Mouse (Mus musculus): ENCODE measurements around the gene Zbtb9. TPM values are rescaled to one million over a fixed set of nuclear protein-coding genes. Genes with fewer than 3 reads are reported as not detected.

Gene Zbtb9
- total and polyA plus RNA-seq, 2 experiments from 2014 or later: 4.0 to 5.4 TPM

GRCm38 (mm10) chr17:26995006-26995405 is 22.0 kb downstream of the Zbtb9 start:
- Histone ChIP-seq H3K4me3 (ENCODE audit: low read depth, low read length) (no peak overlapping the region), H3K9me3 (replicated peaks; ENCODE audit: control insufficient read depth, low read length) (no peaks in the 10 kb centered on the region), H3K27ac (ENCODE audit: low read depth) (peak overlapping the region; percentile 78), H3K36me3 (replicated peaks; ENCODE audit: control insufficient read depth, insufficient read depth, low read length) (no peaks in the 10 kb centered on the region), H3K4me1 (ENCODE audit: control insufficient read depth, insufficient read depth) (peaks cover 17% of the 10 kb centered on the region), H3K27me3 (ENCODE audit: control insufficient read depth, insufficient read depth, low read length) (no peaks in the 10 kb centered on the region), H3K4me2 (ENCODE audit: low read depth, low read length) (no peak overlapping the region; the same call in 1 of the 2 replicates), H3K9ac (replicated peaks; ENCODE audit: low read depth, low read length) (no peak overlapping the region)
- DNase-seq (ENCODE audit: low spot score) (no peak), ATAC-seq (ENCODE audit: insufficient read depth, low read depth) (0 out of 2 replicates have a peak, but pooled peaks have one; percentile 24)
- no peak for TF ChIP-seq CTCF (IDR thresholded peaks at IDR 0.05; ENCODE audit: low read depth)
- TF ChIP-seq EP300 (IDR thresholded peaks at IDR 0.05; ENCODE audit: low read depth): no peak
- WGBS: 74% methylated on average over 6 of the region's 6 CpGs

DNA sequence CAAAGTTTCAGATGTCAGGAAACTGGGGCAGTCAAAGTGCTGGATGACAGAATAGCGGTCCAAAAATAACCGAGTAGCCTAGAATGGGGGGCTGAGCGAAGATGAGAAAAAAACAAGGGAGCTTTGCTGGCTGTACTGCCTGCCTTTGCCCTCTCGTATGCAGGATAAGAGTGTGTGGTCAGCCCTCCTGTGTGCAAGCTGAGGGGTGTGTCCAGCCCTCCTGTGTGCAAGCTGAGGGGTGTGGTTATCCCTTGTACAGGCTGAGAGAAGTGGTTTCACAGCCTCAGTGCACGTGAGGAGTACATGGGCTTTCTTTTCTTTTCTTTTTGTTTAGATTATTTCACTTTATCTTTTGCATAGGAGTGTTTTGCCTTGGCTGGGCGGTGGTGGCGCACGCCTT is 22.6 kb downstream of the Zbtb9 start:
- DNase-seq (ENCODE audit: low spot score) (peak; percentile 11), ATAC-seq (ENCODE audit: insufficient read depth, low read depth) (peak; percentile 50)
- no peaks in the 10 kb centered on the region for H3K27me3 ChIP-seq (ENCODE audit: control insufficient read depth, insufficient read depth, low read length)
- no peak for TF ChIP-seq CTCF (IDR thresholded peaks at IDR 0.05; ENCODE audit: low read depth)
- no peak for TF ChIP-seq EP300 (IDR thresholded peaks at IDR 0.05; ENCODE audit: low read depth)
- no peak overlapping the region for H3K9ac ChIP-seq (replicated peaks; ENCODE audit: low read depth, low read length)
- 44% methylated on average over 8 of the region's 8 CpGs for WGBS
- H3K4me3 ChIP-seq (ENCODE audit: low read depth, low read length): no peak overlapping the region
- H3K4me2 ChIP-seq (ENCODE audit: low read depth, low read length): peak overlapping the region; percentile 10; the same call in 1 of the 2 replicates
- no peaks in the 10 kb centered on the region for H3K9me3 ChIP-seq (replicated peaks; ENCODE audit: control insufficient read depth, low read length)
- peaks cover 17% of the 10 kb centered on the region for H3K4me1 ChIP-seq (ENCODE audit: control insufficient read depth, insufficient read depth)
- H3K36me3 ChIP-seq (replicated peaks; ENCODE audit: control insufficient read depth, insufficient read depth, low read length): no peaks in the 10 kb centered on the region
- H3K27ac ChIP-seq (ENCODE audit: low read depth): peak overlapping the region; percentile 78; the same call in 1 of the 2 replicates

- TF ChIP-seq EP300 (IDR thresholded peaks at IDR 0.05; ENCODE audit: low read depth): no peak
- TF ChIP-seq CTCF (IDR thresholded peaks at IDR 0.05; ENCODE audit: low read depth): no peak
Observed at GRCm38 (mm10) chr17:26997661-26998060, 24.7 kb downstream of the Zbtb9 start.

DNA sequence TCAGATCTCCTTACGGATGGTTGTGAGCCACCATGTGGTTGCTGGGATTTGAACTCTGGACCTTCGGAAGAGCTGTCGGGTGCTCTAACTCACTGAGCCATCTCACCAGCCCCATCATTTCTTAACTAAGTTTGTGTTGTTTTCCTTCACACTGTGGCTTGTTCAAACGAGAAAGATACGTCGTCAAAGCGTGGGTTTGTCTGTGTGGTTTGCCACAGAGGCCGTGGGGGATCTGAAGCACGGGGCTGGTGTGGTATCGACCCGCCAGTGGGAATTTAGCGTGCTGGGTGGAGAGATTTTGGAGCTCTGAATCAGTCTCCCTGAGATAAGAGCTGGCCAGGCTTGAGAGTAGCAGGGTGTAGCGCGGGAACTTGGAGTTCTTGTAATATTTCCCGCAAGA is 25.3 kb downstream of the Zbtb9 start:
- Histone ChIP-seq H3K36me3 (replicated peaks; ENCODE audit: control insufficient read depth, insufficient read depth, low read length) (no peaks in the 10 kb centered on the region), H3K4me2 (ENCODE audit: low read depth, low read length) (no peak overlapping the region), H3K9me3 (replicated peaks; ENCODE audit: control insufficient read depth, low read length) (no peaks in the 10 kb centered on the region), H3K4me3 (ENCODE audit: low read depth, low read length) (no peak overlapping the region), H3K27ac (ENCODE audit: low read depth) (no peak overlapping the region), H3K4me1 (ENCODE audit: control insufficient read depth, insufficient read depth) (peaks cover 17% of the 10 kb centered on the region), H3K9ac (replicated peaks; ENCODE audit: low read depth, low read length) (no peak overlapping the region), H3K27me3 (ENCODE audit: control insufficient read depth, insufficient read depth, low read length) (no peaks in the 10 kb centered on the region)
- ATAC-seq (ENCODE audit: insufficient read depth, low read depth) (no peak), DNase-seq (ENCODE audit: low spot score) (no peak)
- TF ChIP-seq CTCF (IDR thresholded peaks at IDR 0.05; ENCODE audit: low read depth) (no peak), EP300 (IDR thresholded peaks at IDR 0.05; ENCODE audit: low read depth) (no peak)
- WGBS: 54% methylated on average over 15 of the region's 15 CpGs

More at GRCm38 (mm10) chr17:26997661-26998060, 24.7 kb downstream of the Zbtb9 start:
- H3K27me3 ChIP-seq (ENCODE audit: control insufficient read depth, insufficient read depth, low read length): no peaks in the 10 kb centered on the region
- no peak overlapping the region for H3K9ac ChIP-seq (replicated peaks; ENCODE audit: low read depth, low read length)
- WGBS: 80% methylated on average over 4 of the region's 4 CpGs
- no peak overlapping the region for H3K4me3 ChIP-seq (ENCODE audit: low read depth, low read length)
- H3K4me1 ChIP-seq (ENCODE audit: control insufficient read depth, insufficient read depth): peaks cover 17% of the 10 kb centered on the region
- ATAC-seq (ENCODE audit: insufficient read depth, low read depth): no peak
- no peak overlapping the region for H3K4me2 ChIP-seq (ENCODE audit: low read depth, low read length)
- H3K9me3 ChIP-seq (replicated peaks; ENCODE audit: control insufficient read depth, low read length): no peaks in the 10 kb centered on the region
- no peak overlapping the region for H3K27ac ChIP-seq (ENCODE audit: low read depth)
- no peaks in the 10 kb centered on the region for H3K36me3 ChIP-seq (replicated peaks; ENCODE audit: control insufficient read depth, insufficient read depth, low read length)
- DNase-seq (ENCODE audit: low spot score): no peak

- Histone ChIP-seq H3K27me3 (ENCODE audit: control insufficient read depth, insufficient read depth, low read length) (no peaks in the 10 kb centered on the region), H3K36me3 (replicated peaks; ENCODE audit: control insufficient read depth, insufficient read depth, low read length) (no peaks in the 10 kb centered on the region), H3K9ac (replicated peaks; ENCODE audit: low read depth, low read length) (no peak overlapping the region), H3K4me3 (ENCODE audit: low read depth, low read length) (no peak overlapping the region), H3K4me1 (ENCODE audit: control insufficient read depth, insufficient read depth) (peaks cover 7% of the 10 kb centered on the region), H3K9me3 (replicated peaks; ENCODE audit: control insufficient read depth, low read length) (no peaks in the 10 kb centered on the region), H3K27ac (ENCODE audit: low read depth) (no peak overlapping the region), H3K4me2 (ENCODE audit: low read depth, low read length) (peak overlapping the region; percentile 38)
- DNase-seq (ENCODE audit: low spot score): no peak
- WGBS: 51% methylated on average over 12 of the region's 12 CpGs
- ATAC-seq (ENCODE audit: insufficient read depth, low read depth): no peak
- no peak for TF ChIP-seq EP300 (IDR thresholded peaks at IDR 0.05; ENCODE audit: low read depth)
- TF ChIP-seq CTCF (IDR thresholded peaks at IDR 0.05; ENCODE audit: low read depth): no peak
Observed at GRCm38 (mm10) chr17:26999996-27000395, 27.0 kb downstream of the Zbtb9 start.

GRCm38 (mm10) chr17:27001151-27001550 is 28.2 kb downstream of the Zbtb9 start:
- Histone ChIP-seq H3K4me3 (ENCODE audit: low read depth, low read length) (no peak overlapping the region), H3K9me3 (replicated peaks; ENCODE audit: control insufficient read depth, low read length) (no peaks in the 10 kb centered on the region), H3K9ac (replicated peaks; ENCODE audit: low read depth, low read length) (no peak overlapping the region), H3K4me2 (ENCODE audit: low read depth, low read length) (no peak overlapping the region), H3K36me3 (replicated peaks; ENCODE audit: control insufficient read depth, insufficient read depth, low read length) (no peaks in the 10 kb centered on the region), H3K4me1 (ENCODE audit: control insufficient read depth, insufficient read depth) (no peaks in the 10 kb centered on the region; the same call in 1 of the 2 replicates), H3K27me3 (ENCODE audit: control insufficient read depth, insufficient read depth, low read length) (no peaks in the 10 kb centered on the region), H3K27ac (ENCODE audit: low read depth) (no peak overlapping the region)
- 75% methylated on average over 7 of the region's 7 CpGs for WGBS
- ATAC-seq (ENCODE audit: insufficient read depth, low read depth) (no peak), DNase-seq (ENCODE audit: low spot score) (no peak)
- TF ChIP-seq CTCF (IDR thresholded peaks at IDR 0.05; ENCODE audit: low read depth): peak; percentile 10; the same call in 1 of the 2 replicates
- no peak for TF ChIP-seq EP300 (IDR thresholded peaks at IDR 0.05; ENCODE audit: low read depth)
